Mouse (Mus musculus): ENCODE results near the gene Gm3417.
"Not testable (repeated sequence)": the region's sequence is repeated elsewhere in the genome, so short reads cannot be mapped to it uniquely, and the experiment has no call there.

DNA sequence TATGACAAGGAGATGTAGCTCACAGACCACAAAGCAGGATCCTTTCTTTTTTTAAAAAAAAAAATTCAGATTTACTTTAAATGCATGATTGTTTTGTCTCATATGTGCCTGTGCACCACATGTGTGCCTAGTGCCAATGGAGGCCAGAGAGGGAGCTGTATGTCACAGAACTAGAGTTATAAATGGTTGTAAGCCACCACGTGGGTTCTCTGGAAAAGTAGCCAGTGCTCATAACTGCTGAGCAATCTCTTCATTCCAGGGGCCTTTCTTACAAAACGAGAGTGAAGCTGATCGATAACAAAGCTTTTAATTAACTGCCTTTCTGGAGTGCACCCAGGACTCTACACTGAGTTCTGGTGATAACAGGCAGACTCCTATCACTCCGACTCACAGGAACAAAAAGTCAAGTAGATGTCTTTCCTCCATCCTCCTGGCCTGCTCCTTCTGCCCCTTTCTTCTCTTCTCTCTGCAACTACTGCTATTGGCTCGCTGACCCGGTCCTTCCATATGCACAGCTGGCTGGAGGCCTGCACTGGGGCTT, 10.1 kb downstream of the Gm3417 start:
- not testable (repeated sequence) for TF ChIP-seq CTCF (IDR thresholded peaks at IDR 0.05); POLR2A (IDR thresholded peaks at IDR 0.05; ENCODE audit: insufficient read depth, low read depth, low read length); EP300 (IDR thresholded peaks at IDR 0.05; ENCODE audit: insufficient read depth, low read depth, low read length)

Data from heart, adult 2 months (tissue).